Mouse (Mus musculus) neural tube, postnatal 0 days (tissue): Measurements from ENCODE around the gene Bicd2. TPM values are rescaled to one million over a fixed set of nuclear protein-coding genes. Genes with fewer than 3 reads are reported as not detected.

ENCODE experiments used
- polyA plus RNA-seq: library from polyadenylated mRNA; unstranded; fragments of >200 nt; fragmentation: Nextera tagmentation; extraction: Ambion mirVana; gene quantifications from 2 replicates; pipeline ENCODE4 v1.2.1, GENCODE M21; 2015

Bicd2 gene
- 23.9 and 26.0 TPM in 2 replicates for polyA plus RNA-seq

DNA sequence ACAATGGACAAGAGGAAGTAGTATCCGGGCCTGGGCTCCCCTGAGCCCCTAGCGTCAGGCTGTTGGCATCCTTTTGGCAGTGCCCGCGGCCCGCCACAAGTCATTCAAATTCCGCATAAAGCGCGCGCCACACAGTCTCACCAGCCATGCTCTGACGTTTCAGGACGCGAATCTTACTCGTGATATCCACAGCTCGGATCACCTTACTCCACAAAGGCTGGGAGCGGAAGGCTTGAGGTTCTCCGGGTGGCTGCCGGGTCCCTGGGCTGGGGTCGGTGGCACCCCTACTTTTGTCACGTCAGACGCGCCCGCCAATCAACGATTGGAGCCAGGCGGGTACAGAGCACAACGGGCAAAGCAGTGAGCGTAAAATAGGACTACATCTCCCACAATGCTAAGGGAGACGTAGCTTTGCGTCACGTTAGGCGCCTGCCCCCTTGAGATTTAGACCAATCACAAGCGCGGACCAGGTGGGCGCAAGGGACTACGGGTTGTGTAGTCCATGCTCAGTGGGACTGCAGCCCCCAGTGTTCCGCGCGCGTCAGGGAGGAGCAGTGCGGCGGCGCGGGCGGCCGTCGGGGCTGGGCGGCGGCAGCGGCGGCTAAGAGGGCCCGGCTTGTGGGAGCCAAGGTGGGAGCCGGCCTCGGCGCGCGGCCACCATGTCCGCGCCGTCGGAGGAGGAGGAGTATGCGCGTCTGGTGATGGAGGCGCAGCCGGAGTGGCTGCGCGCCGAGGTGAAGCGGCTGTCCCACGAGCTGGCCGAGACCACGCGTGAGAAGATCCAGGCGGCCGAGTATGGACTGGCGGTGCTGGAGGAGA, at the start of gene Bicd2:
TSS of gene Bicd2 (plus strand) at position 574 of the 819 bp plus-strand sequence.

DNA sequence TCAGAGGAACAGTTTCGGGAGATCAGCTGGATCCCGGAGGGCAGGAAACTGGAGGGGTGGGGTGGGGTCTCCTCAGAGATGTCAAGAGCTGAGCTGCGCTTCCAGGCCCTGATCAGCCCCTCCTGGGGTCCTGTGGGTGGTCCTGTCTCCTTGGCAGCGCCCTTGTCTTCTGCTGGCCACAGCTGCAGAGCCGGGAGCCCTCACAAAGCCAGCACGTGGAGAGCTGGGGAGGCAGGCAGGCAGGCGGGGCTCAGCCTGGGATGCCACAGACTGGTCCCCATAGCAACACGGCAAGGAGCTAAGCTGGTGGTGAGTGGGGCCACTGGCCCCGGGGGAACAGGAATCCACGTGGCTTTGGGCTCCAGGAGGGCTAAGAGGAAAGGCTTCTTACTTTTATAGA, 21.3 kb upstream of the Bicd2 start, which contains the start of gene Fgd3:
TSS of gene Fgd3 (minus strand) at position 272 of the 400 bp plus-strand sequence.

DNA sequence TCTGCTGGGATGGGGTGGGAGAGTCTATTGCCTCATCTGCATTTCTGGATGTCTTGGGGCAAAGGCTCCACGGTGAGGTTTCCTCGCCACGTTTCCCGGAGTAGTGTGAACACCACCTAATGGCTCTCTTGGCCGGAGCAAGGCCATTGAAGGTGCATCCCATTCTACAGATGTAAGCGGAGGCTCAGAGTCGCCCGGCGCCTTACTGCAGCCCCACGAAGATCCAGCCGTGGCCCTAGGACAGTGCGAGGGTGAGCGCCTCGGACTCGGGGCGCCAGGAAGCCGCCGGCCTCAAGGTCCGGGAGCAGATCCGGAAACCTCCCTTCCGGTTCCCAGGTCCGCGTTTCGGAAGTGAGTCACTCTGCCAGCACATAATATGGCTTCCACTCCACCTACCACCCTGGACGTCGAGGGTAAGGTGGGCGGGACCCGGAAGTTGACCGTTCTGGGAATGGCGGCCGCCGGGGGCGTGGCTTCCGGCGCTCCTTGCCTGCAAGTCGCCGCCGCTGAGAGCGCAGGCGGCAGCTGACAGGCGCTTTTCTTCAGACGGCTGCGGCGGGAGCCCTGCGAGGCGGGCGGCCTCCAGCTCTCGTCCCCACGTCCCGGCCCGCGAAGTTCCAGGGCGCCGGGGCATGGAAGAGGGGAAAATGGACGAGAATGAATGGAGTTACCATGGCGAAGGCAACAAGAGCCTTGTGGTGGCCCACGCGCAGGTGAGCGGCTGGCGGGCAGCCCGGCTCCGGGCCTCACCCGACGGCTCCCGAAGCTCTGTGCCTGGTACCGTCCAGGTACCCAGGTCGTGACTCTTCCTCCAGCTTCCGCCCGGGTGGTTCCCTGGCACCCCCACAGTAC, 79.6 kb downstream of the Bicd2 start, which contains the start of gene Ippk:
TSS of gene Ippk (plus strand) at position 496 of the 852 bp plus-strand sequence.

Other genes with a start within 250 kb of the Bicd2 start
- 16.1 and 20.2 TPM in 2 replicates for gene Wnk2, start 193.6 kb upstream of the Bicd2 start, polyA plus RNA-seq
- 65.9 and 76.6 TPM in 2 replicates for gene Ninj1, start 154.1 kb upstream of the Bicd2 start, polyA plus RNA-seq
- 48.5 and 64.9 TPM in 2 replicates for gene Card19, start 125.5 kb upstream of the Bicd2 start, polyA plus RNA-seq
- gene Susd3, start 92.9 kb upstream of the Bicd2 start, polyA plus RNA-seq: 1.2 and 2.2 TPM in 2 replicates
- gene Fgd3, start 21.3 kb upstream of the Bicd2 start, polyA plus RNA-seq: 1.6 and 1.7 TPM in 2 replicates
- gene Ippk, start 79.7 kb downstream of the Bicd2 start, polyA plus RNA-seq: 11.2 and 11.6 TPM in 2 replicates
- gene Tes3-ps, start 151.7 kb downstream of the Bicd2 start, polyA plus RNA-seq: 0.50 and 0.65 TPM in 2 replicates
- gene Ecm2, start 163.2 kb downstream of the Bicd2 start, polyA plus RNA-seq: 2.5 and 3.4 TPM in 2 replicates
- gene Aspn, start 202.9 kb downstream of the Bicd2 start, polyA plus RNA-seq: 4.9 and 7.9 TPM in 2 replicates
- gene Omd, start 240.9 kb downstream of the Bicd2 start, polyA plus RNA-seq: 0.82 and 1.9 TPM in 2 replicates